Mouse (Mus musculus) G1E (cell line): ENCODE measurements around the gene Hmmr. TPM values are rescaled to one million over a fixed set of nuclear protein-coding genes. Genes with fewer than 3 reads are reported as not detected.

Source experiments
- ATAC-seq: 2 replicates; pipeline ENCODE4 v1.8.0; 2016; ENCODE audit warnings: mild to moderate bottlenecking; ENCODE audit not compliant: insufficient number of reproducible peaks, poor library complexity, low FRiP score, severe bottlenecking; ENCODE audit errors: extremely low read depth
- DNase-seq: peaks from one replicate; pipeline ENCODE4 v3.0.0; 2012; ENCODE audit warnings: low spot score
- H3K27me3 ChIP-seq: 2 replicates; pipeline ENCODE4 v1.6.1; 2012; ENCODE audit warnings: mild to moderate bottlenecking, low read length, inconsistent platforms; ENCODE audit not compliant: insufficient read depth
- H3K36me3 ChIP-seq: replicated peaks from 2 replicates; pipeline ENCODE3; 2012; ENCODE audit warnings: mild to moderate bottlenecking, inconsistent platforms
- H3K4me1 ChIP-seq: 2 replicates; pipeline ENCODE4 v1.6.1; 2012; ENCODE audit warnings: low read depth, low read length, inconsistent platforms, mixed read lengths; ENCODE audit not compliant: insufficient read depth
- H3K4me3 ChIP-seq: 2 replicates; pipeline ENCODE4 v1.5.1; 2012; ENCODE audit warnings: low read depth, mild to moderate bottlenecking, inconsistent platforms, low read length, moderate library complexity, mixed read lengths
- H3K9me3 ChIP-seq: replicated peaks from 2 replicates; pipeline ENCODE4 v1.6.1; 2012; ENCODE audit warnings: inconsistent platforms
- CTCF ChIP-seq: IDR thresholded peaks from 2 replicates; pipeline ENCODE4 v1.5.1; 2012; ENCODE audit warnings: low read depth, low read length, inconsistent platforms, mixed read lengths
- GATA1 ChIP-seq: IDR thresholded peaks from 2 replicates; pipeline ENCODE4 v1.6.1; 2012; ENCODE audit warnings: borderline replicate concordance, low read length, inconsistent platforms, mixed read lengths
- GATA2 ChIP-seq: IDR thresholded peaks from 2 replicates; pipeline ENCODE4 v1.6.1; 2012; ENCODE audit warnings: low read depth, low read length, inconsistent platforms, borderline replicate concordance
- POLR2AphosphoS5 ChIP-seq: IDR thresholded peaks from 2 replicates; pipeline ENCODE4 v1.6.1; 2012; ENCODE audit warnings: low read depth, low read length, inconsistent platforms; ENCODE audit not compliant: insufficient replicate concordance
- TAL1 ChIP-seq: conservative IDR thresholded peaks from 2 replicates; pipeline ENCODE4 v1.6.1; 2012; ENCODE audit warnings: low read depth, low read length, inconsistent platforms, mixed read lengths
- polyA plus RNA-seq: library from polyadenylated mRNA; stranded (reverse); fragments of >175 nt; gene quantifications from 2 replicates; pipeline ENCODE4 v1.2.3, GENCODE M21; 2012
- total RNA-seq, 2 experiments: library from RNA; stranded (forward) in 1 of 2; stranded (reverse) in 1 of 2; fragments of 200-1000 nt in 1 of 2; fragments of >200 nt in 1 of 2; fragmentation: Nextera tagmentation in 1 of 2; gene quantifications; 2 replicates each; pipeline ENCODE4 v1.2.3; 2014 to 2017

Hmmr gene
- total RNA-seq (2014; fragmentation: Nextera tagmentation) (186 and 202 TPM in 2 replicates), total RNA-seq (2017) (79.4 and 99.2 TPM in 2 replicates), polyA plus RNA-seq (2.1 and 2.8 TPM in 2 replicates)

GRCm38 (mm10) chr11:40733339-40734174, at the start of gene Hmmr, which contains the start of gene Nudcd2:
Gene Hmmr, minus strand, starts transcription at chr11:40733422.
Gene Nudcd2, plus strand, starts transcription at chr11:40733667.
- Histone ChIP-seq H3K27me3 (no peaks in the 10 kb centered on the region), H3K4me1 (peaks cover 26% of the 10 kb centered on the region), H3K36me3 (peaks cover 44% of the 10 kb centered on the region), H3K4me3 (peak within 1 kb of the TSS; percentile 93), H3K9me3 (no peaks in the 10 kb centered on the region)
- no peak for TF ChIP-seq GATA2
- no peak for TF ChIP-seq TAL1
- no peak for TF ChIP-seq CTCF
- TF ChIP-seq GATA1, result no peak
- no peak for TF ChIP-seq POLR2AphosphoS5
- DNase-seq (peak; percentile 91), ATAC-seq (peak; percentile 93)

GRCm38 (mm10) chr11:40781857-40782256, 48.6 kb upstream of the Hmmr start:
- H3K9me3 ChIP-seq, result no peaks in the 10 kb centered on the region
- no peaks in the 10 kb centered on the region for H3K4me1 ChIP-seq
- TF ChIP-seq TAL1, result no peak
- DNase-seq (no peak), ATAC-seq (no peak)
- no peaks in the 10 kb centered on the region for H3K36me3 ChIP-seq
- H3K4me3 ChIP-seq, result no peak overlapping the region
- H3K27me3 ChIP-seq, result no peaks in the 10 kb centered on the region

GRCm38 (mm10) chr11:40775315-40776269, 42.4 kb upstream of the Hmmr start:
- H3K4me3 ChIP-seq, result no peak overlapping the region
- H3K9me3 ChIP-seq, result no peaks in the 10 kb centered on the region
- H3K27me3 ChIP-seq, result no peaks in the 10 kb centered on the region
- peak; percentile 8 for DNase-seq
- H3K4me1 ChIP-seq, result no peaks in the 10 kb centered on the region
- H3K36me3 ChIP-seq, result no peaks in the 10 kb centered on the region
- ATAC-seq, result no peak
- TF ChIP-seq POLR2AphosphoS5 (no peak), CTCF (0 out of 2 replicates have a peak, but pooled peaks have one; percentile 11)

GRCm38 (mm10) chr11:40764690-40765089, 31.5 kb upstream of the Hmmr start:
- no peak for DNase-seq
- Histone ChIP-seq H3K4me1 (no peaks in the 10 kb centered on the region), H3K27me3 (peaks cover 15% of the 10 kb centered on the region; the same call in 1 of the 2 replicates), H3K36me3 (no peaks in the 10 kb centered on the region), H3K9me3 (no peaks in the 10 kb centered on the region), H3K4me3 (no peak overlapping the region)
- ATAC-seq, result no peak
- TF ChIP-seq TAL1 (no peak), GATA2 (no peak), POLR2AphosphoS5 (no peak), CTCF (no peak), GATA1 (no peak)

GRCm38 (mm10) chr11:40763395-40763794, 30.2 kb upstream of the Hmmr start:
- DNase-seq (peak; percentile 12), ATAC-seq (peak; percentile 87)
- Histone ChIP-seq H3K4me3 (no peak overlapping the region), H3K4me1 (no peaks in the 10 kb centered on the region), H3K27me3 (peaks cover 7% of the 10 kb centered on the region; the same call in 1 of the 2 replicates), H3K36me3 (no peaks in the 10 kb centered on the region), H3K9me3 (no peaks in the 10 kb centered on the region)
- TF ChIP-seq CTCF (peak; percentile 55), POLR2AphosphoS5 (no peak)

GRCm38 (mm10) chr11:40759896-40760295, 26.7 kb upstream of the Hmmr start:
- Histone ChIP-seq H3K4me1 (peaks cover 10% of the 10 kb centered on the region), H3K27me3 (0 out of 2 replicates have a peak, but pooled peaks cover 6% of the 10 kb centered on the region), H3K4me3 (no peak overlapping the region), H3K36me3 (no peaks in the 10 kb centered on the region), H3K9me3 (no peaks in the 10 kb centered on the region)
- ATAC-seq (no peak), DNase-seq (no peak)
- TF ChIP-seq CTCF (no peak), GATA1 (no peak), GATA2 (no peak), POLR2AphosphoS5 (no peak), TAL1 (no peak)
